Mouse (Mus musculus) brain, embryonic 14.5 days (tissue): ENCODE measurements at regions not wholly inside any gene's neighbourhood (a gene's known extent, or its start where the extent isn't known, plus 50 kb on each side); places are given as distances from the start of the nearest gene placed in this dataset.

Experiments used
- CTCF ChIP-seq: fragments of 200-500 bp; IDR thresholded peaks from 2 replicates; pipeline ENCODE4 v1.5.1; 2012; ENCODE audit warnings: inconsistent platforms, mild to moderate bottlenecking, moderate library complexity, borderline replicate concordance; ENCODE audit not compliant: insufficient read depth, insufficient read length; ENCODE audit errors: extremely low read depth
- POLR2A ChIP-seq: fragments of 200-500 bp; IDR thresholded peaks from 2 replicates; pipeline ENCODE4 v1.6.1; 2012; ENCODE audit warnings: mild to moderate bottlenecking, inconsistent platforms, borderline replicate concordance; ENCODE audit not compliant: poor library complexity, insufficient read depth, insufficient read length, severe bottlenecking; ENCODE audit errors: extremely low read depth

- TF ChIP-seq POLR2A (no peak), CTCF (no peak)
These were observed 113.7 kb upstream of the Tmem260 start for GRCm38 (mm10) chr14:48332193-48332592.
